Mouse (Mus musculus): ENCODE data around the gene Man2c1. TPM values are rescaled to one million over a fixed set of nuclear protein-coding genes. Genes with fewer than 3 reads are reported as not detected.

Gene Man2c1
- total RNA-seq, 4 experiments from 2014 or later: 116 to 162 (median 135) TPM

- DNase-seq (ENCODE audit: low spot score in 2 of 2): no peak
Observed at GRCm38 (mm10) chr9:57157499-57157898, 27.0 kb downstream of the Man2c1 start.

GRCm38 (mm10) chr9:57158013-57158470, 27.6 kb downstream of the Man2c1 start, which contains the start of gene Commd4:
TSS of gene Commd4 (minus strand) at chr9:57158331.
- DNase-seq (ENCODE audit: low spot score in 2 of 2): peak; percentile 64 to 96

GRCm38 (mm10) chr9:57158506-57158905, 28.0 kb downstream of the Man2c1 start:
- no peak for DNase-seq (ENCODE audit: low spot score in 2 of 2)

GRCm38 (mm10) chr9:57162496-57162895, 32.0 kb downstream of the Man2c1 start:
- DNase-seq (ENCODE audit: low spot score in 2 of 2): no peak

GRCm38 (mm10) chr9:57163137-57163536, 32.6 kb downstream of the Man2c1 start:
- DNase-seq (ENCODE audit: low spot score in 2 of 2): no peak

GRCm38 (mm10) chr9:57166173-57166572, 35.7 kb downstream of the Man2c1 start:
- DNase-seq (ENCODE audit: low spot score in 2 of 2): no peak

GRCm38 (mm10) chr9:57168411-57168810, 37.9 kb downstream of the Man2c1 start:
- no peak for DNase-seq (ENCODE audit: low spot score in 2 of 2)

Other genes with a start within 250 kb of the Man2c1 start
- 10 to 100 TPM in 1 of 4 experiments, 1 to 10 TPM in 3; 7.9 to 10.5 (median 8.9) TPM for gene Snx33, start 202.3 kb upstream of the Man2c1 start, total RNA-seq (2022)
- gene Imp3, start 193.2 kb upstream of the Man2c1 start, total RNA-seq (2022): 10 to 100 TPM; 50.3 to 56.8 (median 51.5) TPM
- 10 to 100 TPM; 13.5 to 16.5 (median 15.5) TPM for gene Snupn, start 179.8 kb upstream of the Man2c1 start, total RNA-seq (2022)
- 10 to 100 TPM; 24.8 to 30.6 (median 25.6) TPM for gene Ptpn9, start 135.8 kb upstream of the Man2c1 start, total RNA-seq (2022)
- 10 to 100 TPM; 39.1 to 52.4 (median 45.5) TPM for gene Sin3a, start 58.6 kb upstream of the Man2c1 start, total RNA-seq (2022)
- gene Neil1, start 17.6 kb downstream of the Man2c1 start, total RNA-seq (2022): 10 to 100 TPM in 2 of 4 experiments, 1 to 10 TPM in 2; 7.9 to 11.9 (median 9.5) TPM
- 100 to 1,000 TPM in 1 of 4 experiments, 10 to 100 TPM in 3; 86.3 to 104 (median 93.7) TPM for gene Commd4, start 27.6 kb downstream of the Man2c1 start, total RNA-seq (2022)
- not detected for gene Trcg1, start 105.9 kb downstream of the Man2c1 start, total RNA-seq (2022)
- gene 1700017B05Rik, start 131.9 kb downstream of the Man2c1 start, total RNA-seq (2022): 10 to 100 TPM; 20.6 to 28.5 (median 23.4) TPM